Mouse (Mus musculus) heart, postnatal 0 days (tissue): ENCODE measurements at regions not wholly inside any gene's neighbourhood (a gene's known extent, or its start where the extent isn't known, plus 50 kb on each side); places are given as distances from the start of the nearest gene placed in this dataset.

Experiments used
- CTCF ChIP-seq: IDR thresholded peaks from 2 replicates; pipeline ENCODE4 v1.5.1; 2016; ENCODE audit warnings: antibody characterized with exemption, control low read depth, low read depth
- EP300 ChIP-seq: IDR thresholded peaks from 2 replicates; pipeline ENCODE4 v1.6.1; 2016; ENCODE audit warnings: antibody characterized with exemption, low read depth

DNA sequence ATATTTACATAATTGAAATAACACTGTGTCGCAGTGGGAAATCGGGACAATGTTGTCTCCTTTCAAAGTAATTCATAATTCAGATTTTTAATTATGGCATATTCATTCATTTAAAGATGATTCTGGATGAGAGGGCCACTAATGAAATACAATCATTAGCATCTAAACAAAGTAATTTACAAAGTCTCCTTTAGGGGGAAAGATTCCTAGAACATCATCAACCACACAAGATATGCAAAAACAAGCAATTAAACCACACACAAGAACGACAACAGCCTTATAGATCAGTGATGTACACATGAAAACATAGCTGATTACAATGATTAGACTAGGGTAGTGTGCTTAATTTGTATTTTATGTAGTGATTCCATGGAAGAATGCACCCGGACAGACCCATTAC, 231.2 kb downstream of the Mbip start:
- TF ChIP-seq CTCF (no peak), EP300 (no peak)
